Mouse (Mus musculus) adrenal gland, postnatal 4 days (tissue): ENCODE results near the gene Hsd11b2. TPM values are rescaled to one million over a fixed set of nuclear protein-coding genes. Genes with fewer than 3 reads are reported as not detected.

Experiments
- DNase-seq, 2 experiments: peaks; one replicate each; pipeline ENCODE4 v3.0.0; 2021 to 2022; ENCODE audit warnings: low spot score in 2 of 2, mixed read lengths in 2 of 2
- total RNA-seq, 2 experiments: library from RNA; stranded (reverse); gene quantifications; 2 replicates each; pipeline ENCODE4 v1.2.3; 2021

Hsd11b2 gene
- total RNA-seq, 2 experiments from 2014 or later, result 3.7 to 15.0 TPM

DNA sequence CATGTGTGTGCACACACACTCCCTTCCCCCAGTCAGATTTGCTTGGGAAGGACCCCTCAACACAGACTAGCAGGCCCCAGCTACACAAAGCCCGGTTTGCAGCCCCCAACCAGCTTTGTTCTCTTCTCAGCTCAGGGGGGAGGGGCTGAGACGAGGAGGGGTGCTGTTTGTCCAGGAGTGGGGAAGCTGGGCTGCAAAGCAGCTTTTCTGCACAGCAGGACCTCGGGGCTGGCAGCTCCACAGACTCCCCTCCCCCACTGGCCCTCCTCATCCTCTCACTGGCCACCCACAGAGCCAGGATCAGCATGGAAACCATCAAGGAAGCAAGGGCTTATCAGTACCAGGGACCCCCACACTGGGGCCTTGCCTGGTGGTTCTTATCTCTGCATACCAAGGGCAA is 2.5 kb downstream of the Hsd11b2 start:
- DNase-seq, result no peak

DNA sequence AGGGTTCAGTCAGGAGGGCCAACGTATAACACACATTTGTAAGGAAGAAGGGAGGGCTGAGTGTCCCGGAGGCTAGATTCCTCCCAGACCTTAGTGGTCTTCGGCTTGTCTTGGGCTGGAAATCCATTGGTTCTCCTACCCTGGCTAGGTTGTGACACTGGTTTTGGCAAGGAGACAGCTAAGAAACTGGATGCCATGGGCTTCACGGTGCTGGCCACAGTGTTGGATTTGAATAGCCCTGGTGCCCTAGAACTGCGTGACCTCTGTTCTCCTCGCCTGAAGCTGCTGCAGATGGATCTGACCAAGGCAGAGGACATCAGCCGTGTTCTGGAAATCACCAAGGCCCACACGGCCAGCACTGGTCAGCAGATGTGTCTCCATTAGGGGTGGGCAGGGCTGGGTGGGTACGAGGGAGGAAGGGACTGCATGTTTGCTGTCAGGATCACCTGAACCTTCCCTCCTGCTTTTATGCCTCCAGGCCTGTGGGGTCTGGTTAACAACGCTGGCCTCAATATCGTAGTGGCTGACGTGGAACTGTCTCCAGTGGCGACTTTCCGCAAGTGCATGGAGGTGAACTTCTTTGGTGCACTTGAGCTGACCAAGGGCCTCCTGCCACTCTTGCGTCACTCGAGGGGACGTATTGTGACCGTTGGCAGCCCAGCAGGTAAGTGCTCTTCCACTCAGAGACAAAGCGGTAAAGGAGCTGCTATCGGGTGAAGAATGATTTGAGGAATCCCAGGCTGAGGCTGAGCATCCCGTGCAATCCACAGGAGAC is 3.6 kb downstream of the Hsd11b2 start:
- no peak for DNase-seq

DNA sequence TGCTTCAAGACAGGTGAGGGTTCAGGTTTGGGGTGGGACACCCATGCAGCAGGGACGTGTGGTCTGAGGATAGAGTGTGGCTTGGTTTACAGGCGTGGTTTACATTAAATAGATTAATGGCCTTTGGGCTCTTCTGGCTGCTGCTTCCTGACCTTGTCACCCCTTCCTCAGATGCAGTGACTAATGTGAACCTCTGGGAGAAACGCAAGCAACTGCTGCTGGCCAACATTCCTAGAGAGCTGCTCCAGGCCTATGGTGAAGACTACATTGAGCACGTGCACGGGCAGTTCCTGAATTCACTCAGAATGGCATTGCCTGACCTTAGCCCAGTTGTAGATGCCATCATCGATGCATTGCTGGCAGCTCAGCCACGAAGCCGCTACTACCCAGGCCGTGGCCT is 4.3 kb downstream of the Hsd11b2 start:
- no peak for DNase-seq

DNA sequence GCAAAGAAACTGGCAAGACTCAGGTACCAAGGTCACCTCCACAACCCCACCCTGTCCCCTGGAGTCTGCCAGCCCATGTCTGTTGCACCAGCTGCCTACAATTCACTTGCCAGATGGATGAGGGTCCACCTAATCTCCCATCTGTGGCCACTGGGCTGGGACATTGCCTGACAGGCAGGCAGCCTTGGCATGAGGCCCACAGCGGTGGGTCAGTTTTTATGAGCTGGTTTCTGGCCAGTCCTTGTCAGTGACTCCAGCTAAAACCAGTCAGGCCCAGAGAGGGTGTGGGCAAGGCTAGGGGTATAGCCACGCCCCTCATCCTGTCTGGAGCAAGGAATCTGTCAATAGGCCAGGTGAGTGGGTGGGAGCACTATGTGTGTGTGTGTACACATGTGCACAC is 8.6 kb downstream of the Hsd11b2 start:
- no peak for DNase-seq

DNA sequence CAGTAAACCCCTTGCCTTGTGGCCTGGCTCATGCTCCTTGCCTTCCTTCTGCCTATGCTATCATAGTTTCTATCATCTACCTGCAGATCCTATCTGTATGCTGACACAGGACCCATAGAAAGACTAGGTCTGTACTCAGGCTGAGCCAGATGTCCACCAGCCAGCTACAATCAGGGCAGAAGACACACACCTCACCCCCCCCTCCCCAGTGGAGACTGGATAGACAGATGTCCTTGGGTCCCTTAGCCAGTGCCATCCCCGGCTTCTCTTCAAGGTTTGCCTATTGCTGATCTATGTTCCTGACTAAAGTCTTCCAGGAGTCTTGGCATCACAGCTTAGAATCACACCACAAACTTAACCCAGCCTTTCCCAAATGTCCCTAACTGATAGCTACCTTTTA is 9.7 kb downstream of the Hsd11b2 start:
- DNase-seq, result no peak

DNA sequence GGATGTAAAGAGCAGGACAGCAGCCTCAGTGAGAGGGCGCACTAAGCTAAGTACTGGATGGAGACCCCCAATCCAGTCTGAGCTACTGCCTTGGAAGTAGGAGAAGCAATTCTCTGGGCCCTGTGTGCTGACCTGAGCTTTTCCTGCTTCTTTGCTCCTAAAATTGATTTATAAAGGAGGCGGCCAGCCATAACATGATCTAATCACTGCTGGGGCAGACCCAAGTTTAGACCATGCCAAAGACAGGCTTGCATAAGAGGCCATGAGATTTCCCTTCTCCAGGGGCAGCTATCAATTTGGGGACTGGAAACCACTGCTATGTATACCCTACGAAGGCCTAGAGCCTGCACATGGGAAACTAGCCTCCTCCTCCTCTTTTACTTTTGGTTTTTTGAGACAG is 10.7 kb downstream of the Hsd11b2 start:
- no peak for DNase-seq

DNA sequence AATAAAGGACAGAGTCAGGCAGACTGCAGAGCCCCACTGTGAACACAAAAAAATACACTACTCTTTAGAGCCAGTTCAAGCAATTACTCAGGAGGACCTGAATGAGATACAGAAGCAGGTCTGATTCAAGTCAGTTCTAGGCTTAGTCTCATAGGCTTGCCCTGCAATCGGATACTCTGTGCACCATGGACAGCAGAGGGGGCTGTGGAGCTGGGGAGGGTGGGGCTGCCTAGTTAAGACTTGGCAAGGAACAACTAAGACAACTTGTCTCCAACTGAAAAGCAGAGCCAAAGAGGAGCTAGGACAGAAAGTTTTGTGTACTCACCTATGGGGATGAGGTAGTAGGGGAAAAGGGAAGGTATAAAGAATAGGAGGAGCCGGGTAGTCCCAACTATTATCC is 13.2 kb downstream of the Hsd11b2 start:
- DNase-seq, result no peak

DNA sequence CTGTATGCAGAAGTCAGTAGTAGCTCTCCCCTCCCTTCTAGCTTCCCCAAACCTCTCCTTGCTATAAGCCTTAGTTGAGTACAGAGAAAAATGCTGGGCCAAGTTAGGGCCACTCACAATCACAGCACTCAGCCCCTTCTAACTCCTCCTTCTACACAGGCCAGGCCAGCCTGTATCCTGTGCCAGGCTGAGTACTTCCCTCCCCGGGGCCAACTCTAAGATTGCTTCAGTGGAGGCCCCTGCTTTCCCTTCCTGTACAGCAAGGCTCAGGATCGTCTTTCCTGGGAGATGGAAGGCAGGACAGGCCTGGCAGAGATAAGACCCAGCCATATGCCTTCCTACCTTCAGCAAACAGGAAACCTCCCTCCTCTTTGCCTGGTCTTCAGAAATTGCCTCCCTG is 14.9 kb downstream of the Hsd11b2 start:
- DNase-seq, result no peak

DNA sequence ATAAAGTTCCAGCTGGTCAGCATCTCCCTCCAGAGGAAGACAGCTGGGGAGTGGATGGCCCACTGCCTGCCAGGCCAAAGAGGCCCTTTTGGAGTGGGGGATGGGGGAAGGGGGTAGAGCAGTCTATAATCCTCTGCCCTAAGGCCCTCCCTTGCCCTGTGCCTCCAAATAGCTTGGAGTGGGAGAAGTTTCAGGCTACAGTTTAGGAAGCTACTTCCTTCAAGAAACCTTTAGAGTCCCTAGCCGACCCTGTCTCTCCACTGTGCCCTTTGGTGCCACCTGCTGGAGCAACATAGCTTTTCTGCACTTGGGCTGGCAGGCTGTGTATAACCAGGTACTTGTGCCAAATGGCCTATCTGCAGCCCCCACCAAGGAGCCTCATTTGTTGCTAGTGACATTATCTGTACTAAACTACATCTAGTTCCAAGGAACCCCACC is 15.4 kb downstream of the Hsd11b2 start:
- DNase-seq, result peak in 1 of 2 experiments; percentile 60

DNA sequence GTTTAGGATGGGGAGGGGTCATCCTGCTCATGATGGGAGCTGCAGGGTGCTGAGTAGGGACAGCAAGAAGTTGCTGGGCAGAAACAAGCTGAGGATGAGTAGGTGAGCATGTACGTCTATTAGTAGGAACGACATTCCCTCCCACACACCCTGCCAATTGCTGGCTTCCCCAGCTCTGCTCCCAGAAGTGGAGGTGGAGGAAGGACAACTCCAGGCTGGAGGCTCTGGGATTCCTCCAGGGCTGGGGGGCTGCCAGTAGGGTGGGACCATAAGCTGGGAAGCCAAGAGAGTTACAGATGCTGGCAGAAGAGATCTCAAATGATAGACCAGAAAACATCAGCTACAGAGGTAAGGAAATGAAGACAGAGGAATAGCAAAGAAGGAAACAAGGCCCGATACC is 18.0 kb downstream of the Hsd11b2 start:
- no peak for DNase-seq

DNA sequence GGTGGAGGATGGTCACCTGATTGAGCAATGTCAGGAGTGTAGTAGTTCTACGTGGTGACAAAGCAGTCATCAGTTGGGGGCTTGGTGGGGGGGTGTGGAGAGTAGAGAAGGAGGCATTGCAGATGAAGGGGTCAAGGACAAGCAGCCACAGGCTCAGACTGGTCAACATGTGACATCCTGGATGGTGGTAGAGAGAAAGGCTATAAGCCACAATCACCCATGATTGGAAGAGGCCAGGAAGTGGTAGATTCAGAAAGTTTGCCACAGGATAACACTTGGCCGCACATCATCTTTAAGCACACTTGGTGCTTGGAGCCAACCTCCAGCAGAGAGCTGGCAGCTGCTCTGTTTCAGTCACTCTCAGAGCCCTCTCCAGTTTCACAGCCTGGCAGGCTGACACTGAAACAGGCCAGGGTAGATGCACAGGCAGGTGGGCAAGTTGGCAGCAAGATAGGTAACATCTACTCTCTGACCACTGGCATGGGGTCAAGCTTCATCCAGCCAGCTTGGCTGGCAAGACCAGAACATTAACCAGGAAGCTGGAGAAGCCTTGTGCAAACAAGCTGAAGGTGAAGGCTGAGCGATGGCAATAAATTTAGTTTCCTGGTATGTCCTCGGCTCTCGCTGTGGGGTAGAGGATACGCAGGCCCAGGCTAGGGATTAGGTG is 18.6 kb downstream of the Hsd11b2 start:
- DNase-seq, result no peak

DNA sequence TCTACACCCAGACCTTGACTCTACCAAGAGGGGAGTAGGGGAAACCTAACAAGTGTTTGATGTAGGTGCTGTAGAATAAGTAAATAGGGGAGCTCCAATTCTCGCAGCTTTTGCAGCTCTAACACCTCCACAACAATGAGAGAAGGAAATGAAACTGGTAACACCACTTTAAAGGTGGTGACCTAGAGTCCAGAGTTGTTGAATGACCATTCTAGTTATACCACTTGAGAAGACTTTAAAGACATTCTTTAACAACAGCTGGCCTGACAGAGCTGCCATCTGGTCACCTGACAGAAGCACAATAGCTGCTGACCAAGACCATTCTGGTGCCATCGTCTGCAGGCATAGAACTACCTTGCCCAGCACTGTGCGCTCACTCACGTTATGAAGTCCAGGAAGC is 20.4 kb downstream of the Hsd11b2 start:
- DNase-seq, result no peak

DNA sequence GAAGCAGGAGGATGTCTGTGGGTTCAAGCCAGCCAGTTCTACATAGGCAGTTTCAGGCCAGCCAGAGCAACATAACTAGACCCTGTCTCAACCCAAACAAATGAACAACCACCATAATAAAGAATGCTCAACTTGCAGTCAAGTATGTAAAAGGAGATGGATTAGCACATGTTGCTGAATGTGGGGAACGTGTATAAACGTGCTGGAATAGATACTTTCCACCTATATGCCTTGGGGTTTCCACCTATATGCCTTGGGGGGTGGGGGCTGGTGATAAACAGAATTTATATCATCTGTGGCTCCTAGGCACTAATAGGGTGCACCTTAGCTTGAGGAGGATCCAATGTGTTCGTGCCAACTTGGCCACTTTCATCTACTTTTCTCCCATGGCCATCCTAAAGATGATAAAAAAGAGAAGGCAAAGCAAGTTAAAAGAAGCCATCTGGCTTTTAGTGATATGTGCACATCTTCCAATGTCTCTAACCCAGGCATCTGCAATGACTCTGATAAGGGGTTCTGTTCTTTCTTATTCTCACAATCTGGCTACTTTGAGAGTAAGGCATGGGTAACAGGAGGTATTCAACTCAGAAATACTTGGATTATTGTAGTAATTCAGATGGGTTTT is 23.6 kb downstream of the Hsd11b2 start:
- DNase-seq, result no peak

DNA sequence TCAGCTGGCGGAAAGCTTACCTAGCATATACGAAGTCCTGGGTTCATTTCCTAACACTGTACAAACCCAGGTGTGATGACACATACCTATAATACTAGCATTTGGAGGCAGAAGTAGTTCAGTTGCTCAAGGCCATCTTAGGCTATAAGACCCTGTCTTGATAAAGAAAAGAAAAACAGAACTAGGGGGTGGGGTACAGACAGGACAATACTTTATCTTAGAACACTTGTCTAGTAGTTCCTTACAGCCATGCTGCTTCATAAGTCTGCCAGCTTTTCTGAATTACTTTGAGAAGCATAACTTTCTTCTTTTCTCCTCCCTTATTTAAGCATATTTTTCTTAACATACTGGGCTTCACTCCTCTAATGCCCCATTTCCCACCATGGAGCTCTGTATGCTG is 24.3 kb downstream of the Hsd11b2 start:
- no peak for DNase-seq

DNA sequence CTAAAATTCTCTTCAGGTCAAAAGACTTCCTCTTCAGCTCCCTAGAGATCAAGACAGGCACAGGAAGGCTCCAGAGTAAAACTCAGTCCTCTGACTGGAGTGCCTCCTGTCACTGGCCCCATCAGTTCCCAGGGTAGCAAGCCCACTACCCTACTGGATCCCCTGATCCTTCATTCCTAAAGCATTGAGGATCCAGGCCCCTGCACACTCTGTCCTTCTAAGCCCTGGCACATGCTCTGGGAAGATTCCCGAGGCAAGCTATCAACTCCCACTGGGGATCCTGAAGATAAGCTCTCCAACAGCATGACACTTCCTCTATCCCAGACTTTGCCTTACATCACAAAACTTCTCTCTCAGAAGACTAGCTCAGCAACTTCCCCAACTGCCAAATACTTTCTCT is 25.1 kb downstream of the Hsd11b2 start:
- no peak for DNase-seq

DNA sequence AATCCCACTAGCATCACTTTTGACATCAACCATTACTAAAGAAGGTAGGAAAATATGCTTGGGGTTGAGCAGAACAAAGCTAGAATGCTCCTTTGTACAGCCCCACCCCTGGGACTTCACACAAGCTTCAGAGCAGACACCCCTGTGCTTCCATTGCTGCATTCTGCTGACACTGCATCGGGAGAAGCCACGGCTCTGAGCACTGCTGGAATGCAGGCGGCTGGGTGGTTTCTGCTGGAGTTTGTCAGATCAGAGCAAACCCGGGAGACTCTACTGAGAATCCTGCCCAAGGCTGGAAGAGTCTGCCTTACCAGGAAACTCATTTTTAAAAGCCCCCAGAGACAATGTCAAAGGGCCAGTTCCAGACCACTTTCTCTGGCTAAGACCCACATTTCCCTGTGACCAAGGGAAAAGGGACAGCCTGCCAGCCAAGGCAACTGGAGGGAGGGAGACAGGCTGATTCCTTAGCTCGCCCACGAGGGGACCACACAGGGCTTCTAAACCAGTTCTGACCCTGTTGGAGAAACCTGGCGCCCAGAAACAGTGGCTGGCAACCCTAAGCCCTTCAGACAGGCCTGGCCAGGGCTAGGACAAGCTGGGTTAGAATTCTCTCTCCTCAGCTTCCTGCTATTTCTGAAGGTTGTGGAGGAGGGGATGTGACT is 26.1 kb downstream of the Hsd11b2 start:
- no peak for DNase-seq

DNA sequence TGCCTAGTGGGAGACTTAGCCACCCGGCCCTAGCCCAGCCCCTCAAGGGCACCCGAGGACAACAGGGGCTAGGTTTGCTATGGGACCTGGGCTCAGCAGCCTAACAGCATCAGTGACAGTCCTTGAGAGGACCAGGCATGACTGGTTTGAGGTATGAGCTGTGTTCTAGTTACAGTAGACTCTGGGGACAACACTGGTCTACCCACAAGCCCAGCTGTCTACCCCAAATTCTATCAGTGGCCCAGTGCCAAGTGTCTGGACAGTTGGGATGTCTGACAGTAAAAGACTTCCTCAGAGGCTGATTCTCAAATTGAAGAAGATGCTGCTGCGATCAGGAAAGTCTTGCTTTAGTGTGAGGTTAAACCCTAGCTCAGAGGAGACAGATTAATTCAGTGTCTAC is 26.7 kb downstream of the Hsd11b2 start:
- DNase-seq, result no peak

DNA sequence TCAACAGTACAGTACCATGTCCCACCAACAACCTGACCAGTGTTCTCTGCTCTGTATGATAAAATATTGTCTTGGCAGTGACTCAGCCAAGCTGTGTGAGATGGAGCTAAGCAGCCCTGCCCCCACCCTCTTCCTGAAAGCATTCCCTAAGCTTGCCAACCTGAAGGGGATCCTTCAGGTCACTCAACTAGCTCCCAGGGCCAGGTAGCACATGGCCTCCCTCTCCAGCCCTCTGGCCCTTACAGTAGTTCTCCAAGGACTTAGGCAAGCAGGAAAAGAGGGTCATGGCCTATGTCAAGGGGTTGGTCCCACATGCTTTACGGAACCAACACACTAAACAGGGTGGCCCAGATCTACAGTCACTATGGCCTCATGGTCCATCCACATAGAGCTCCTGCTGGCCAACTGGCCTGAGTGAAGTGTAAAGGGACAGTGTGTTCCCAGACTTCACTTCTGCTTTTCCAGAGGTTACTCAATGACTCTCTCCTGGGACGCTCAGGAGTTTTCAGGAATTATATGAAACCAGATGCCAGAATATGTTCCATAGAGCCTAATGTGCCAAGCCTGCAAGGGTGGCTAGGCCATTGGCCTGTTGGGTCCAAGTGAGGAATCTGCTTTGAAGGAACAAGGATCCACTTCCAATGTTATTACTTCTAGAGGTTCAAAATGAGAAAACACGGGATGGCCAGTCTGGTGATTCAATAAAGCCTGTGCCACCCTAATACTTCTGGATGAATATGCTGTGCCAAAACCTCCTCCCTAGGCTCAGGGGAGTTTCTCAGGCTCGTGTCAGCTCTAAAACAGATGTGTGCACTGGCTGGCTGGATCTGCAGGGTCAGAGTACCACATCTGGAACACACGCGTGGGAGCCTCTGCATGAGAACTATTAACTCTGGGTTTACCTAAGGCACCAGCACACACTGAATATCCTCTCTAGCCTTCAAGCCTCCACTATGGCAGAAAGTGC is 28.1 kb downstream of the Hsd11b2 start:
- no peak for DNase-seq

DNA sequence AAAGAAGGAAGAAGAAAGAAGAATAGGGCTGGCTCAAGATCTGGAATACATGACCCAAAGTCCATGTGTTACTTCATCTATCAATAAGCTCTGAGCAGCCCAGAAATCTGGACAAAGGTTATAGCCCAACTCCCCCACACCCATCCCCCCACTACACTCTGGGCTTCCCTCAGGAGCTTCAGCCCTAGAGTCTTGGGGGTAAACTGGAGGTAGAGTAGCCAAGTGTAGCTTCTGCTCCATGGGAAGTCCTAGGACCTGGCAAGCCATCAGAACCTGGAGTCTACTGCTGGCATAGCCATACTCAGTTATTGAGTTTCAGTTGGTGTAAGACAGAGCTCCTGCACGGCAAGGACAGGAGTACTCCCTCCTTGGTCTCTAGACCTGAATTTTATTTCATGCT is 31.0 kb downstream of the Hsd11b2 start:
- DNase-seq, result no peak

DNA sequence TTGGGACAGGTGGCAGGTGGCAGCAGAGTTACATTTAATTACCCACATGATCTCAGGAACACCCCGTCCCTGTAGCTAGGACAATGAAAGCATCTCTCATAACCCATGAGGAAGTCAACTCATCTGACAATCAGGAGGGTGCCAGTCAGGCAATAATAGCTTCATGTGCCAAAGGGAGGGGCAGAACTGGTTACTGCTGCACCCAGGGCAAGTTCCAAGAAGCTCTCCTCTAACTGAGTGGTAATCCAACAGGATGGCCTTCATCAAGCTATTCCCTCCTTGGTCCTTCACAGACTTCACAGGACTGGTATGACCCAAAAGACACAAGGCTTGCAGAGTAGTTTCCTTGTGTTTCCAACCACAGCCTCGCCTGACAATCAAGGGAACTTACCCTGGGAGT is 31.5 kb downstream of the Hsd11b2 start:
- no peak for DNase-seq

DNA sequence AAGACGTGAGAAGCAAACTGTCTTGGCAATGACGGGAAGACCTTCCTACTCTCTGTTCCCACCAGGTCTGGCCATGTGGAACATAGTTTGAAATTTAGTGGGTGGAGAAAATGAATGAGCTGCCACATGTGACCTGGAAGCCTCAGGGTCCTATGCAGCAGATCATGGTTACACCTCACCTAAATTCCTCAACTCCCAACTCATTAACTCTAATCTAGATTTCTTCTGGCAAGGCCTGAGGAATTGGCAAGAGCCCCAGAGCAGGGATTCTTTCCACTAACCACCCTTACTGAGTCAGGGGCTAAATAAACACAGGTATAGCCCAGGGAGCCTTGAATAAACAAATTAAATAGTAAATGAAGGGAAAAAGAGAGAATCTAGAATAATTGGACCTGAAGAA is 33.5 kb downstream of the Hsd11b2 start:
- DNase-seq, result no peak
